Mouse (Mus musculus) thymus, adult 2 months (tissue): Measurements from ENCODE around the gene Il1rapl1.

Experiments used
- CTCF ChIP-seq: fragments of 200-500 bp; IDR thresholded peaks from 2 replicates; pipeline ENCODE4 v1.5.1; 2012; ENCODE audit warnings: mild to moderate bottlenecking, control low read depth, low read length, moderate library complexity, borderline replicate concordance; ENCODE audit not compliant: control insufficient read depth, poor library complexity, insufficient read depth; ENCODE audit errors: extremely low read depth
- POLR2A ChIP-seq: fragments of 200-500 bp; IDR thresholded peaks from 2 replicates; pipeline ENCODE4 v1.6.1; 2012; ENCODE audit warnings: mild to moderate bottlenecking, low read length, control low read depth, moderate library complexity; ENCODE audit not compliant: control insufficient read depth, poor library complexity, insufficient read depth; ENCODE audit errors: extremely low read depth

DNA sequence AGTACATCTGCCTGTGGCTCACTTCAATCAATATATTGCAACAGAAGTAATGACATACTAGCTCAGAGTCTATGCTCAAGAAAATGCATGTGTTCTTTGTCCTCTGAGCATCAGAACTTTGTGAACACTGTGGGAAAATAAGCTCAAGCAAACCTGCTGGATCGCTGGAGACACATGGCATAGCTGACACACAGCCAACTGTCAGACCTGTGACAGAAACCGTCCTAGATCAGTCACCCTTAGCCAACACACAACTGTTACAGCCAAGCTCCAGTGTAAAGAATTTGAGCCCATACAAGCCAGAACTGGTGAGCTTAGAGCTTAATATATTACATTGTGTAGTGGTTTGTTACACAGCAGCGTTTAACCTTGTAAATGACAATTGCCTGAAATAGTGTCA, 45.1 kb downstream of the Il1rapl1 start:
- TF ChIP-seq CTCF (no peak), POLR2A (no peak)
